Mouse (Mus musculus): Measurements from ENCODE around the gene Gm29666.

- no peak for TF ChIP-seq GATA1 (IDR thresholded peaks at IDR 0.05; ENCODE audit: low read depth, low read length)
- no peak for TF ChIP-seq EP300 (IDR thresholded peaks at IDR 0.05; ENCODE audit: low read depth in 1 of 2, low read length in 2 of 2)
- no peak for TF ChIP-seq ZNF384 (IDR thresholded peaks at IDR 0.05; ENCODE audit: low read depth, low read length)
- no peak for TF ChIP-seq ZMIZ1 (IDR thresholded peaks at IDR 0.05; ENCODE audit: low read depth, low read length)
- no peak for TF ChIP-seq SIN3A (IDR thresholded peaks at IDR 0.05; ENCODE audit: low read length)
- TF ChIP-seq RCOR1 (IDR thresholded peaks at IDR 0.05; ENCODE audit: low read depth, low read length): no peak
- no peak for TF ChIP-seq CTCF (IDR thresholded peaks at IDR 0.05 in 2 of 3, conservative IDR thresholded peaks at IDR 0.05 in 1 of 3; ENCODE audit: control insufficient read depth in 1 of 3, insufficient read depth in 1 of 3, low read depth in 2 of 3, low read length in 3 of 3, poor library complexity in 1 of 3, severe bottlenecking in 1 of 3)
- TF ChIP-seq MYB (IDR thresholded peaks at IDR 0.05; ENCODE audit: low read depth, low read length): no peak
- no peak for TF ChIP-seq TBP (IDR thresholded peaks at IDR 0.05; ENCODE audit: low read depth, low read length)
Observed at GRCm38 (mm10) chr15:84896664-84897063, 23.2 kb downstream of the Gm29666 start.
